Mouse (Mus musculus) layer of hippocampus, postnatal 36 days (tissue): ENCODE results near the gene Brms1. TPM values are rescaled to one million over a fixed set of nuclear protein-coding genes. Genes with fewer than 3 reads are reported as not detected.

ENCODE experiments used
- DNase-seq, 2 experiments: peaks; one replicate each; pipeline ENCODE4 v3.0.0; 2022
- total RNA-seq, 2 experiments: library from RNA; stranded (reverse); gene quantifications; 2 replicates each; pipeline ENCODE4 v1.2.3; 2021

Brms1 gene
- total RNA-seq, 2 experiments from 2014 or later = 20.2 to 20.8 TPM

GRCm38 (mm10) chr19:5092083-5092482, 50.9 kb downstream of the Brms1 start:
- no peak for DNase-seq

- no peak for DNase-seq
Observed at GRCm38 (mm10) chr19:5093481-5094242, 52.5 kb downstream of the Brms1 start.

GRCm38 (mm10) chr19:5094243-5094632, 53.1 kb downstream of the Brms1 start:
- peak; percentile 96 to 97 for DNase-seq

GRCm38 (mm10) chr19:5094746-5095417, 53.7 kb downstream of the Brms1 start:
- DNase-seq = no peak

GRCm38 (mm10) chr19:5095887-5096474, 54.8 kb downstream of the Brms1 start:
- peak; percentile 79 to 81 for DNase-seq

GRCm38 (mm10) chr19:5097521-5098362, 56.6 kb downstream of the Brms1 start:
- no peak for DNase-seq

- DNase-seq = peak; percentile 81 to 84
Observed at GRCm38 (mm10) chr19:5098363-5099143, 57.4 kb downstream of the Brms1 start, which contains the start of gene Cnih2. Cnih2 (minus strand) TSS chr19:5098521.

Other genes with a start within 250 kb of the Brms1 start
- gene Rbm4, start 247.5 kb upstream of the Brms1 start, total RNA-seq = 10 to 100 TPM; 88.2 to 89.6 TPM
- 10 to 100 TPM; 17.3 to 19.8 TPM for gene Gm21992, start 229.7 kb upstream of the Brms1 start, total RNA-seq
- gene Rbm14, start 229.7 kb upstream of the Brms1 start, total RNA-seq = 10 to 100 TPM; 56.3 to 62.7 TPM
- 10 to 100 TPM; 36.6 to 37.1 TPM for gene Ccs, start 202.0 kb upstream of the Brms1 start, total RNA-seq
- 1 to 10 TPM; 1.6 to 2.0 TPM for gene Ccdc87, start 202.0 kb upstream of the Brms1 start, total RNA-seq
- 100 to 1,000 TPM; 102 to 112 TPM for gene Ctsf, start 186.2 kb upstream of the Brms1 start, total RNA-seq
- 1 to 10 TPM in 1 of 2 experiments, under 1 TPM in 1; 0.87 to 1.4 TPM for gene Actn3, start 163.4 kb upstream of the Brms1 start, total RNA-seq
- gene Zdhhc24, start 162.7 kb upstream of the Brms1 start, total RNA-seq = 10 to 100 TPM; 26.4 to 27.1 TPM
- gene Bbs1, start 134.7 kb upstream of the Brms1 start, total RNA-seq = 10 to 100 TPM; 38.3 to 41.7 TPM
- gene Dpp3, start 113.1 kb upstream of the Brms1 start, total RNA-seq = 10 to 100 TPM; 39.0 to 41.6 TPM
- 10 to 100 TPM; 19.5 to 24.4 TPM for gene Peli3, start 98.2 kb upstream of the Brms1 start, total RNA-seq
- 10 to 100 TPM; 56.7 to 61.6 TPM for gene Mrpl11, start 79.2 kb upstream of the Brms1 start, total RNA-seq
- 1 to 10 TPM; 4.8 to 6.4 TPM for gene Npas4, start 51.0 kb upstream of the Brms1 start, total RNA-seq
- 10 to 100 TPM; 15.2 to 15.3 TPM for gene Slc29a2, start 17.5 kb upstream of the Brms1 start, total RNA-seq
- gene B4gat1, start 2.5 kb upstream of the Brms1 start, total RNA-seq = 100 to 1,000 TPM; 110 to 126 TPM
- 1 to 10 TPM; 4.5 to 5.0 TPM for gene AC124502.3, start 2.5 kb upstream of the Brms1 start, total RNA-seq
- 100 to 1,000 TPM; 111 to 113 TPM for gene Rin1, start 9.1 kb downstream of the Brms1 start, total RNA-seq
- 1 to 10 TPM; 2.4 to 3.9 TPM for gene Cd248, start 26.7 kb downstream of the Brms1 start, total RNA-seq
- 100 to 1,000 TPM; 116 to 117 TPM for gene Tmem151a, start 44.2 kb downstream of the Brms1 start, total RNA-seq
- 10 to 100 TPM; 21.1 to 21.5 TPM for gene Yif1a, start 47.2 kb downstream of the Brms1 start, total RNA-seq
- gene Cnih2, start 57.2 kb downstream of the Brms1 start, total RNA-seq = 100 to 1,000 TPM; 673 to 729 TPM
- gene Rab1b, start 65.7 kb downstream of the Brms1 start, total RNA-seq = 100 to 1,000 TPM; 162 to 163 TPM
- gene Klc2, start 77.2 kb downstream of the Brms1 start, total RNA-seq = 100 to 1,000 TPM; 224 to 226 TPM
- gene Pacs1, start 231.8 kb downstream of the Brms1 start, total RNA-seq = 10 to 100 TPM; 52.5 to 55.0 TPM